Mouse (Mus musculus) layer of hippocampus, postnatal 14 days (tissue): ENCODE data around the gene Hyal3. TPM values are rescaled to one million over a fixed set of nuclear protein-coding genes. Genes with fewer than 3 reads are reported as not detected.

Source experiments
- DNase-seq, 2 experiments: peaks; one replicate each; pipeline ENCODE4 v3.0.0; 2021 to 2022; ENCODE audit warnings: low spot score in 2 of 2, mixed read lengths in 1 of 2
- total RNA-seq, 2 experiments: library from RNA; stranded (reverse); gene quantifications; 2 replicates each; pipeline ENCODE4 v1.2.3; 2021

The Hyal3 gene
- total RNA-seq, 2 experiments from 2014 or later, result 0.95 to 1.5 TPM

DNA sequence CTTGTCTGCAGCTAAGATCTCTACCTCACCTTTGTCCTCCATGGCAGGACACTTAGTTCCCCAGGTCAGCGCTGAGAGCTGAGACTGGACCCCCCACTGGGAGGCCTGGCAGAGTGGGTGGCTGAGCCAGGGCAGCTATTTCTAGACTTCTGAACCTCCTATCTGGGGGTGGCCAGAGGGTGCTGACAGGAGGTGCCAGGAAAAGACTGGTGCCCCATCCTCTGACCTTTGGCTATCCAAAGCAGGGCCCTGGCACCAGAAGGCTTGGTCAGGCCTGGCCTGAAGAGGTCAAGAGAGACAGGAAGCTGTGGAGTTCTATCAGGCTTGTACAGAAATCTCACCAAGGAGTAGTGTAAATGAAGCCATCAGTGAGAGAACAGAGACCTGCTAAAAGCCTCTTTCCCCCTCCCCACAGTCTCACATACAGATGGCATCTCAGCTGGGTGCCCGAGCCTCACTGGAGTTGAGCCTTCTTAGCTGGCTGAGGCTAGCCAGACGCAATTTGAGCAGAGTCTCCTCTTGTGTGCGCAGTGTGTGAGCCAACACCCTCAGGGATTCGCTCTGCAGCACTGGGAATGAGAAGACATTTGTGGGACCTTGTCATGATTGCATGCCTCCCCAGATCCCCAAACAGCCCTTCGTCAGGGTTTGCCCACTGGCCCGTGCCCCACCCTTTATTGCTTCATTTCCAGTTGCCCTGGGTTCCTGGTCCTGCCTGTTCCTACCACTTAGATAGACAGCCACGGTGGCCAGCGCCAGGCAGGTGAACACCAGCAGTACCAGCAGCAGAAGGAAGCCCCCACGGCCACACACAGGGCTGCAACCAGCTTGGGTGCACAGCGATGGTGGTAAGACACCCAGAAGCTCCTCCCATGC is 12.7 kb downstream of the Hyal3 start:
- DNase-seq, result no peak

DNA sequence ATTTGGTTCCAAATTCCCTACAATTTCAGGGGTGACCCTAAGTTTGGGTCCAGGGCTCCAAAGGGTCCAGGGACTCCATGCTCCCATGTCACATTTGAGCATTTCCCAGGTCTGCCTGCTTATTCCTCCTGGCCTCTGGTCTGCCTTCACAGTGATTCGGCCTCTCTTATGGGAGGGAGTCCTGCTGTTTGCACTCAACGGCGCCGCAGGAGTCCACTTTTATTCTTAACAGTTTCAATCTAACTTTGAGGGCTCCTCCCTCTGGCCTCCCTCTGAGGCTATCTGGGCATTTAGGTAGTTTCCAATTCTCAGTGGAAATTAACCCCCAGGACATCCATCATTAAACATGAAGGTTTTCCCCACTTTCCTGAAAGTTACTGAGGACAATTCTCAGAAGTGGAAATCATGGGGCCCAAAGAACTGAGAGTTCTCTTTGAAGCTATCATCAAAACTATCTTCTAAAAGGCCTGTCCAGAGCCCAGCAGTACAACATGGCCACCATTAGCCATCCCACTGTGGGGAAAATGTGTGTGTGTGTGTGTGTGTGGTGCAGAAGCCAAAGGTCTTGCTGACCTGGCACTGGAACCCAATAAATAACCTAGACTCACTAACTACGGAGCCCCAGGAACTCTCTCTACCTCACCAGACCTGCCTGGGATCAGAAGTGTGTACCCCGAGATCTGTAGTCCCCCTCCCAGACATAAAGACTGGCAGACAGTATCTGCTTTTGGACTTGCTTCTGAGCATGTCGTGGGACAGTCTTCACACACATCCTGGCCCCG is 13.9 kb downstream of the Hyal3 start:
- no peak for DNase-seq

GRCm38 (mm10) chr9:107596619-107597569 is 16.3 kb downstream of the Hyal3 start:
- no peak for DNase-seq

DNA sequence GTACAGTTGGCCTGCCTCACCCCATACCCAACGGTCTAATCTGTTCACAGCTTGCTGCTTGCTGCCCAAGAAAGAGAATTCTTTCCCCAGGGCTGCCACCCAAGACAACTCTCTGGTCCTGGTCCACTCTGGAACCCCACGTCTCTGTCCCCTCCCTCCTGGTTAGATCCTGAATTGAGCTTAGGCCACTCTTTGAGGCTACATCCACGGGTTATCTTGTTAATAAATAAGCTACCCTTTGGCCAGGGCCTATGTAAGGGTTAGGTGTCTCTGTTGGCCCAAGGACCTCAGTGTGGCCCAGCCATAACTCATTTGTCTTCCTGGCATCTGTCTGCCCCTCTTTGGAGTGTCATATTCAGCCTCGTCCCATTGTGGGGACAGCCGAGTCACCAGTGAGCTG is 17.8 kb downstream of the Hyal3 start:
- DNase-seq, result no peak

GRCm38 (mm10) chr9:107599433-107599832 is 18.8 kb downstream of the Hyal3 start:
- DNase-seq, result no peak

DNA sequence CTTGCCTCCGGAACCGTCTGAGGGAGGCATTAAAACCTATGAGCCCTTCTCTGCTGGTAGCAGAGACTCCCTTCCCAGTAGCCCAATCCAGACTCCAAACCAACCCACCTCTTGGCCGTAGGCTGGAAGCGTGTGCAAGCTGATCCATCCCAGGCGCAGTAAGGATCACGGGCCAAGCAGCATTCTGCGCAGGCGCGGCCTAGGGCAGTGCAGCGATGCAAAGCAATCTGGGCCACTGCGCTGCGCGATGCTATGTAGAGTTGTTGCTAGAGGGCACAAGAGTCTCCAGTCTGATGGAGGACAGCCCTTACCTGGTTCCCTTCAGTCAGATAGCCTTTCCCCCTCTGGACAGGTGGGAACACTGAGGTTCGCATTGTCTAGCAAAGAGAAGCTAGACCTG is 19.2 kb downstream of the Hyal3 start:
- no peak for DNase-seq

- DNase-seq, result no peak
Measured at GRCm38 (mm10) chr9:107600745-107601144, 20.1 kb downstream of the Hyal3 start.

DNA sequence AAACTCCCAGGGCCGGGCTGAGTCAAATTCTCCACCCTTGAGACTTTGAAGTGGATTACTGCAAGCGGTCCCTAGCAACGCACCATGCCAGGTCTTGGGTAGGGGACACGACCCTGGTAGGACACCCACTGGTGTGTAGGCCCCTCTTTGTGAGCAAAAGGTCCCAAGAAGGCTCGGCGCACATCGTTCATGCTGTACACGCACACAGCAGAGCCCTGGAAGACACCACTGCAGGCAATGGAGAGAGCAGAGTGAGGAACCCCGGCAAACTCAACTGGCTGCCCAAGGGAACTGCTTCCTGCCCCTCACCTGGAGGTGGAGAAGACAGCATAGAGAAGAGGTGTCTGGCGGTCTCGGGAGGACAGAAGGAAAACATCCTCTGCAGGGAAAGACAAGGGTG is 20.7 kb downstream of the Hyal3 start:
- no peak for DNase-seq

GRCm38 (mm10) chr9:107602068-107602648 is 21.5 kb downstream of the Hyal3 start:
- DNase-seq, result peak; percentile 93 to 94

GRCm38 (mm10) chr9:107603251-107603650 is 22.6 kb downstream of the Hyal3 start:
- DNase-seq, result no peak

GRCm38 (mm10) chr9:107605041-107605661 is 24.5 kb downstream of the Hyal3 start:
- no peak for DNase-seq

DNA sequence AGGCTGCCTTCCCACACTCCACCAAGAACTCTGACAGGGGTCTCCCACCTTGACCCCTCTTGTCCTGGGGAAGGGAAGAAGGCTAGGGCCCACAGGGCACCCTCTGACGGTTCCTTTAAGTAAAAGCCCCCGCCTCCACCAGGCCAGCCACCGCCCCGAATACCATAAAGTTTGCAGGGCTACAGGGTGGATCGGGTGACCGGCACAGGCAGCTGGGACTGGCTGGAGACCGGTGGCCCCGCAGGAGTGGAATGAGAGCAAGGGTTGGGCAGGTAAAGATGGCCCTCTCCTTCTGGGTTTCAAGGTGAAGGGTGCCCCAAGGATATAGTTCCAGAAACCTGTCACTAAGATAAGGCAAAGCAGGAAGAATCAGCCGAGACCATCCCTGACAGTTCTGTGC is 26.0 kb downstream of the Hyal3 start:
- DNase-seq, result no peak

GRCm38 (mm10) chr9:107607036-107607435 is 26.4 kb downstream of the Hyal3 start:
- DNase-seq, result no peak

GRCm38 (mm10) chr9:107607653-107608245 is 27.1 kb downstream of the Hyal3 start:
- DNase-seq, result no peak

- DNase-seq, result no peak
Measured at GRCm38 (mm10) chr9:107608741-107609432, 28.3 kb downstream of the Hyal3 start, which contains the start of gene Sema3b. Sema3b (minus strand) TSS chr9:107609229.

DNA sequence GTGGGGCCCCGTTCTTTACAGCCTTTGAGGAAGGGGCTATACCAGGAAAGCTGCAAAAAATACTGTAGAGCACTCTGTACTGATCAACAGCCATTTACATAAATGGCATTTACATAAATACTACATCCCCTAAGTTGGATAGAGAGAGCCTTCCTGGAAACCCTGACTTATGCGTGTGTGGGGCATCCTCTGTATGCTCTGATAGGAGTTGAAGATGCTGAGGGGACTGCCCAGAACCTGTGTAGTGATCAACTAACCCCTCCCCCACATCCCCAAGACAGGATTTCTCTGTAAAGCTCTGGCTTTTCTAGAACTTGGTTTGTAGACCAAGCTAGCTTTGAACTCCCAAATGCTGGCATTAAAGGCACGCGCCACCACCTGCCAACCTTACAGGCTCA is 28.8 kb downstream of the Hyal3 start:
- DNase-seq, result no peak

GRCm38 (mm10) chr9:107611456-107612190 is 31.0 kb downstream of the Hyal3 start:
- DNase-seq, result no peak

GRCm38 (mm10) chr9:107612191-107612944 is 31.8 kb downstream of the Hyal3 start:
- DNase-seq, result peak; percentile 98 to 99
